Mouse (Mus musculus) right cerebral cortex, adult 2 months (tissue): ENCODE results near the gene Cdh22.

Experiments
- DNase-seq, 2 experiments: peaks; one replicate each; pipeline ENCODE4 v3.0.0; 2021 to 2022; ENCODE audit warnings: low spot score in 2 of 2

Cdh22 gene

DNA sequence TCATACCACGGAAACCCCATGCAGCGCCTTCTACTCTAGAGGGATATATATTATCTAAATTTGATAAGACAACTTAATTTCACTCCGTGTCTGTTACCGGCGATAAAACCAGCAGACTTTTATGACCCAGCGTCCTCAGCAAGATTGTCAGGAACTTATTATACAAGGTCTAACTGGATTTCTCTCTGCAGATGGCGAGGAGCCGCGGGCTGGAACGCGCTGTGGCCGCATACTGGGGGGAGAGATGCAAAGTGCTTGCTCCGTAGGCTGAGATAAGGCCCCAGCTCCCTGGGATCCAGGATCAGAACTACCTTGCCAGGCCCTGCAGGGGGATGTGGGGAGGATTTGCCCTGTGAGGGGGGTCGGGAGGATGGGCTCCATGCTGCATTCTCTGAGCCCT lies 145.2 kb downstream of the Cdh22 start:
- no peak for DNase-seq

GRCm38 (mm10) chr2:165086634-165087033 lies 148.0 kb downstream of the Cdh22 start:
- DNase-seq: no peak

GRCm38 (mm10) chr2:165081257-165081656 lies 153.4 kb downstream of the Cdh22 start:
- DNase-seq: no peak

- no peak for DNase-seq
Observed at GRCm38 (mm10) chr2:165080657-165081056, 154.0 kb downstream of the Cdh22 start.

DNA sequence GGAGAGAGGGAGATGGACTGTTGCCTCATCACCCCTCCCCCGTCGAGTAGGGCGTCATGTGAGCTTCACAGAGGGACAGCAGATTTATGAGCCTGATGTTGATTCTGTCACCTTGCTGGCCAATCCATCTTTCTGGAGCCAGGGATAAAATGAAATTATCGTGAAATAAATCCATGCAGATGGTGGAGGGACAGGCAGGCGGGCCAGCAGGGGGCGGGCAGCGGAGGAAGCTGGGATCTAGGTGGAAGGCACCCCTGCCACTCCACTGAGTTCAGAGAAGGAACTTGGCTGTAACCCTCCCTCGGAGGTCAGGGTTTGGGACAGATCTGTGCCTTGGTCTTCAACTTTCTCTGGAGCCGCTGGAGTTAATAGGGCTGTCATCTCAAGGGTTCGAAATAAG lies 156.0 kb downstream of the Cdh22 start:
- DNase-seq: no peak

DNA sequence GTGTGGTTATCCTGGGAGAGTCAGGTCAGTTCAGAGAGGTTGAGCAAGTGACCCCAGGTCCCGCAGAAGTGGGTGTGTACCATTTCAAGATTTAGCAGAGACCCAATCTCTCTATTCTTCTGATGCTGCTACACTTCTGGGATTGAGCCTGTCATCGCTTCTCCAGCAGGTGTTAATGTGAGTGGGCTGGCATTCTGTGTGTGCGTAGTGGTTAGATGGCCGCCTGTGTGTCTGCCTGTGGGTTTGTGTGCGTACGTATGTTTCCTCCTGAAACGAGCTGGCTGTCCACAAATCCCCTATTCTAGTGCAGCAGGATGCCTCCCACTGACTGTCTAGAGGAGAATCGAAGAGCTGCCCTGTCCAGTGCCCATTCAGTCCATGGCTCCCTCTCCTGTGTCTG lies 156.6 kb downstream of the Cdh22 start:
- DNase-seq: peak in 1 of 2 experiments; percentile 46

- DNase-seq: no peak
Observed at GRCm38 (mm10) chr2:165077055-165077454, 157.6 kb downstream of the Cdh22 start.

DNA sequence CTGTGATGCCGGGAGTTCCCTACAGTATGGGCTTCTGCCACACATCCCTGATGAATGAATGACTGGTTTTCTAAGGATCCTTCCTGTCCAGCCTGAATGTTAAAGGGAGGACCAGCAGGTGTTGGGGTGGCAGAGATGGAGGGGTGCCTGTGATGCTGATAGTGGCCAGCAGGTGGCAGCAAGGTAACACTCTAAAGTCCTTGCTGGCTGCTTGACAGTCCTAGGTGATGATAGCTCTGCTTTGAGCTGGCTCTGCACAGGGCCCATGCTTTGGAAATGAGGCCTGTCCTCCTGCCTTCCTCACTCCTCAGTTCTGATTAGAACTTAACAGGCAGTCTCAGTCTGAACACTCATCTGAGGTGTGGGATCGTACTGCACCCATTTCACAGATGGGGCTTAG lies 159.7 kb downstream of the Cdh22 start:
- DNase-seq: peak; percentile 92

DNA sequence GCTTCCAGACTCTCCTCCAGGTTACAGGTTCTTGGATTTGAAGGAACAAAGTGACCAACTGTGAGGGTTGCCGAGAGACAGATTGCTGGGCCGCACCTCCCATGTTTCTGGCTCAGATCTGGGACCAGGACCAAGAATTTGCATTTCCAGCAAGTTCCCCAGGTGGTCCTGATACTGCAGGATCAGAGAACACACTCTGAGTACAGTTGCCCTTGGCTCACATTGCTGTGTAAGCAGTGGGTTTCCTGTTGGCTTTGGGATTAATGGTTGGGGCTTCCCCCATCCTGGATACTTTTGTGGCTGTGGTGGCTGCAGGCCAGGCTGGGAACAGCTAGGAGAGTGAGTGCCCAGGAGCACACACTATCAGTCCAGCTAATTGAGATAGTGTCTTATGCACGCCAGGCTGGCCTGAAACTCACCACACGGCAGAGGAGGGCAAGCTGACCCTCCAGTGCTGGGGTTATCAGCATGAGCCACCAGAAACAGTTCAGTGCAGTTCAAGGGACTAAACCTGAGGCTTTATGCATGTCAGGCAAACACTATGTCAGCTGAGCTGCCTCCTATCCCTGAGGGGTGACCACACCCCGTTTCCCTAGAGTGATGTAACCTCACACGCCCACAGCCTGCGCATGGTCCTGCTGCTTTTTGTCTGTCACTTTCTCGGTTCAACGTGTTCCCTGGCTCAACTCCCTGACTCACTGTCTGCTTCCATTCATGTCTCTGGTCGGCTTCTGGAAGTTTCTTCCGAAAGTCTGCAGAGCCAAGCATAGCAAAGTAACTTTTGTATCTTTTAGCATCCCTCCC lies 160.4 kb downstream of the Cdh22 start:
- DNase-seq: peak; percentile 46 to 55

DNA sequence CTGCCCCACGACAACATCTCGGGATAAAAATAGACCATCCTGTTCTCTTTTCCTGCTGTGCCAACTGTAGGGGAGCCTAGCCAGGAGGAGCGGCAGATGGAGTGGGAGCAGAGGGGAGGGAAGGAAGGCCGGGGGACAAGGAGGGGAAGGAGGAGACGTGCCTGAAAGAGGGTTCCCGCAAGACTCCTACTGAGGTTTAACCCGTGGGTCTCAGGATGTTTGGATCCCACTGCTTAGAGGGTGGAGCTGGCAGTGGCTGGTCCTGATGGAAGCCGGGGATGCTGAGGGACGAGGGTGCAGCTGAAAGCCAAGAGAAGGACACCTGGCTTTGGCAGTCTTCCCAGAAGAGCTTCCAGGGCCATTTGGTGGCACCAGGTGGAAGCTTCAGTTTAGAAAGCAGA lies 161.3 kb downstream of the Cdh22 start:
- DNase-seq: peak in 1 of 2 experiments; percentile 31

DNA sequence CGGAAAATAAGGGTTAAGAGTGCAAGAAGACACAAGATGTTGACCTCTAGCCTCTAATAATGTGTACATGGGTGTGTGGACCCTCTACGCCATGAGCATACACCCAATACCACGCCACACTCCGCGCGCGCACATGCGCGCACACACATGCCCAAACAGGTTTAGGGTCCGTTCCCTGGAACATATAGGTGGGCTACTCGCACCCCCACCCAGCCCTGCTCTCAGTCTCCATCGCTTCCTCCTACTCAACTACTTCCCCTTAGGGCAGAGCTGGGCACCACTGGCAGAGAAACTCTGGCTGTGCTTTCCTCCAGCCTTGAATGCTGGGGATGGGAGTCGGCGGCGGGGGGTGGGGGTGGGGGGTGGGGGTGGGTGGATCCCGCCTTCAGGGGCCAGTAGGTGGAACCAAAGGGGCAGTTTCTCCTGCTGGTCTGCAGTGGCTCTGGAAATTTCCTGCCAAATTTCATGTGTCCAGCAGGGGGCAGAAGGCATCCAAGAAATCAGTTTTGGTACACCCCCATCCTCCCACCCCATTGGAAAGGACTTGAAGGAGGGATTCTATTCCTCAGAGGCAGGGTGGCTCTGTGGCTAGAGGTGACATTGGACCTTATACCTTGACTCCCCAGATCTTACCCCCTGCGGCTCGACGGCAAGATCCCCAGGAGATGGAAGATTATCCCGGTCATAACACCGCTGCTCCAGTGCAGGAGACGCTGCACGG lies 164.4 kb downstream of the Cdh22 start:
- peak; percentile 82 to 86 for DNase-seq

DNA sequence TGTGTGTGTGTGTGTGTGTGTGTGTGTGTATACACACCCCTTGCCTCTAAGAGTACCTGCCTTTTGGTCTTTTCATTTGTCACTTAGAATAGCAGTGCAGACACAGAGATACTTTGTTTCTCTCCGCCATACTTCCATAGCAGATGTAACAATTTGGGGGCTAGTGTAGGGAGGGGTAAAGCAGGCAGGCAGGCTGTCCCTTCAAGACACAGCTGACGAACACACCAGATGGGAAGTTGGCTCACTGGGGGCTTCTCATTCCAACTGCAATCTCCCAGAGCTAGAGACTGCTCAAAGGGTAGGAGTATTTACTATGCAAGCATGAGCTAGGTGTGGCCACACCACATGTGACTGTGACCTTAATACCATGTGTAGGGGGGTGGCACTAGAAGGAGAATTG lies 165.8 kb downstream of the Cdh22 start:
- DNase-seq: no peak

GRCm38 (mm10) chr2:165064489-165064888 lies 170.2 kb downstream of the Cdh22 start:
- DNase-seq: peak; percentile 67 to 72

GRCm38 (mm10) chr2:165061638-165062433 lies 172.8 kb downstream of the Cdh22 start:
- no peak for DNase-seq
